Mouse (Mus musculus) splenic B cell, adult 2 months (primary cell): ENCODE measurements around the gene Map4.

Source experiments
- DNase-seq: peaks from one replicate; pipeline ENCODE4 v3.0.0-alpha.2; 2011; ENCODE audit warnings: low read depth, low spot score
- H3K27me3 ChIP-seq: 2 replicates; pipeline ENCODE4 v1.6.1; 2012; ENCODE audit warnings: mild to moderate bottlenecking, low read length, moderate library complexity, mixed read lengths; ENCODE audit not compliant: control insufficient read depth, poor library complexity, insufficient read depth, severe bottlenecking
- H3K36me3 ChIP-seq: 2 replicates; pipeline ENCODE4 v1.6.1; 2012; ENCODE audit warnings: mild to moderate bottlenecking, low read length, moderate library complexity, mixed read lengths; ENCODE audit not compliant: control insufficient read depth, poor library complexity, insufficient read depth, severe bottlenecking

The Map4 gene

DNA sequence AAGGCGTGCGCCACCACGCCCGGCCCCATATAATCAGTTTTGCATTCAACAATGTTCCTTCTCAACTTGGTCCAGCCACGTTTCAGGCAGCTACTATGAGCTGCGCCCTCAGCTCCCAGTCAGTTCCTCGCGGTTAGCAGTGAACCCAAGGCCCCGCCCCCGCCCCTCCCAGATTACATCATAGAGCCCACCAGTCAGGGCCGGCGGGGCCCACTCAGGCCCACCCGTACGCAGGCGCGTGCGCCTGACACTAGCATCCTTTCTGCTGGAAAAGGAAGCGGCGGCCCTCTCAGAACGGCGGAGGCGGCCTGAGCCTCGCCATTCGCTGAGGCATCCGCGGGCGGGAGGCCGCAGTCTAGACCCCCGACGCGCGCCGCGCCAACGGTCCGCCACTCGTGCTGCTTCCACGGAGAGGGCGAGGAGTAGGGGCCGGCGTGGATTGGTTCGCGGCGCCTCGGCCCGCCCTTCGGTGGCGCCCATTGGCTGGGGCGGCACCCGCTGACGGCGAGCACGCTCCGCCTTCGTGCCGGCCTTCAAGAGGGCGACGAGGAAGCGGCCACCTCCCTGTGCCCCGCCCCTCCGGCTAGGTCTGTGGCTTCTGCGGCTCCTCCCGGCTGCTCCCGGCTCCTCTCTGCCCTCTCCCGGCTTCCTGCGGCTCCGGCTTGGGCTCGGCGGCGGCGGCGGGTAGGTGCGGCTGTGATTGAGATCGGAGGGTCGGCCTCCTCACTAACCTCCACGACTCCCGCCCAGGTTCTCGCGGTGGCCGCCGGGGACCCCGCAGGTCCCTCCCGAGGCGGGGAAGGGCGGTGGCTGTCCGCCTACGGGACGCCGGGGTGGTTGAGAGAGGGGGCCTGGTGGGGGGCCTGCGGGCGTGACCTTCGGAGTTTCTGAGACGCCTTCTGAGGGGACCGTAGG lies at the start of gene Map4:
Gene Map4, plus strand, starts transcription at position 204 of the 915 bp plus-strand sequence.
- no peaks in the 10 kb centered on the region for H3K27me3 ChIP-seq
- peak; percentile 96 for DNase-seq
- no peaks in the 10 kb centered on the region for H3K36me3 ChIP-seq

GRCm38 (mm10) chr9:109886259-109886658 lies 45.0 kb upstream of the Map4 start:
- DNase-seq = no peak
- H3K36me3 ChIP-seq = peaks cover 24% of the 10 kb centered on the region

DNA sequence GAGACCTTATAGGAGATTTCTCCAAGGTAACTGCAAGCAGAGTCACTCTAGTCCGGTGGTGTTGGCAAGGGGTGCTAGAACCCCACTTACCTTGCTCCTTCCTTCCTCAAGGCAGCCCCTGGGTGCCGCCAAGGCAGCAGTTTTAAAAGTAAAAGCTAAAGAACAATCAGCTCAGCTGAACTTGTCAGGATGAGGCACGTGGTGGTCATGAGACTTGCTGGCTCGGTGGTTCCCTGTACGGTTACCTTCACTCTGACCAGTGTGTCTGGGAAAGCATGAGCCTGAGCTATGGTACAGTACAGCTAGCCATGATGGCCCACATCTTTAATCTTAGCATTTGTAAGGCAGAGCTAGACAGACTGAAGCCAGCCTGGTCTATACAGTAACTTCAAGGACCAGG lies 43.9 kb upstream of the Map4 start:
- no peaks in the 10 kb centered on the region; the same call in 1 of the 2 replicates for H3K27me3 ChIP-seq
- peaks cover 23% of the 10 kb centered on the region for H3K36me3 ChIP-seq
- no peak for DNase-seq

More at GRCm38 (mm10) chr9:109886259-109886658, 45.0 kb upstream of the Map4 start:
- H3K27me3 ChIP-seq = no peaks in the 10 kb centered on the region; the same call in 1 of the 2 replicates

- Histone ChIP-seq H3K36me3 (peaks cover 21% of the 10 kb centered on the region; the same call in 1 of the 2 replicates), H3K27me3 (no peaks in the 10 kb centered on the region; the same call in 1 of the 2 replicates)
- DNase-seq = no peak
Observed at GRCm38 (mm10) chr9:109891501-109891900, 39.8 kb upstream of the Map4 start.

DNA sequence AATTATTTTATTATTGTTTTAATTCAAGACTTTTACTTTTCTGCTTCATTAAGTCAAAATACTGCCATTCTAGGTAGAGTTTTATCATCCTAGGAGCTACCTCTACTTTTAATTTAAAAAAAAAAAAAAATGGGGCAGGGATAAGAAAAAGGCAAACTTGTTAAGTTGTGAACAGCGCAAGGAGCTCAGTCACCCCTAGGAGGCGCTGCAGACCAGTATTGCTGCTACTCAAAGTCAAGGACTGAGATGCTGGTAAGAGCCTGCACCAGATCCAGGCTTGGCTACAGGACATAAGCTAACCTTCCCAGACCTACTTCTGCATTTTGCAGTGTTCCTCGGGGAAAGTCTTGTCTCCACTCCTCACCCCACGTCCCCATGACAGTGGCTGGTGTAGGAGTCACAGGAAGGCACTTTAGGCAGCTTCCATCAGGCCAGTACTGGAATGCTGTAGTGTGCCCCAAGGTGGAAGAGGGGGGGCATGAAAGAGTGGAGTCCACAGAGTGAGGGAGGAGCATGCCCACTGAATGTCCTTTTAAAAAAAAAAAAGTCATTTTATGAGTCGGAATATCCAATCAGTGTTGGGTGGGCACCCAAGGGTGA lies 38.5 kb upstream of the Map4 start:
- peak; percentile 87 for DNase-seq
- H3K36me3 ChIP-seq = peaks cover 18% of the 10 kb centered on the region; the same call in 1 of the 2 replicates
- H3K27me3 ChIP-seq = no peaks in the 10 kb centered on the region

- Histone ChIP-seq H3K36me3 (peaks cover 12% of the 10 kb centered on the region; the same call in 1 of the 2 replicates), H3K27me3 (no peaks in the 10 kb centered on the region)
- DNase-seq = peak; percentile 66
Observed at GRCm38 (mm10) chr9:109894413-109895090, 36.7 kb upstream of the Map4 start.

DNA sequence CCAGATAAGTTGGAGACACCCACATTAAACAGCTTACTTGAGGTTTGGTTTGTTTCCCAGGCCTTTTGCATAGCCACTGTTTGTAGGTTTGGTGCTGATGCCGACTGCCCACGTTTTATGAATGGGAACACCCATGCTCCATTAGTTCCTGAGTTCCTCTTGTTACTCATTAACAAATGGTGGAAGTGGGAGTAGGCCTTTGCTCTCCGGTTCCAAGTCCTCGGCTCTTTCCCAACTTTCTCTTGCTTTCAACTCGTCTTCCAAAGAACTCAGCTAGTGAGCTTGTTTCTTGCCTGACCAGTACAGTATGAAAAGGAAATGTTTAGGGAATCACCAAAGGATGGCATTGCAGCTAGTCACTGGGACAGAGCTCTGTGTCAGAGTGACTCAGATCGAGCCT lies 35.7 kb upstream of the Map4 start:
- DNase-seq = no peak
- peaks cover 7% of the 10 kb centered on the region; the same call in 1 of the 2 replicates for H3K36me3 ChIP-seq
- H3K27me3 ChIP-seq = no peaks in the 10 kb centered on the region

GRCm38 (mm10) chr9:109896253-109897150 lies 34.8 kb upstream of the Map4 start:
- peaks cover 4% of the 10 kb centered on the region; the same call in 1 of the 2 replicates for H3K36me3 ChIP-seq
- no peak for DNase-seq

GRCm38 (mm10) chr9:109898027-109898426 lies 33.2 kb upstream of the Map4 start:
- Histone ChIP-seq H3K27me3 (no peaks in the 10 kb centered on the region), H3K36me3 (no peaks in the 10 kb centered on the region)
- DNase-seq = no peak

More at GRCm38 (mm10) chr9:109896253-109897150, 34.8 kb upstream of the Map4 start:
- H3K27me3 ChIP-seq = no peaks in the 10 kb centered on the region

GRCm38 (mm10) chr9:109899361-109899760 lies 31.9 kb upstream of the Map4 start:
- Histone ChIP-seq H3K27me3 (no peaks in the 10 kb centered on the region), H3K36me3 (no peaks in the 10 kb centered on the region)
- no peak for DNase-seq

- H3K36me3 ChIP-seq = no peaks in the 10 kb centered on the region
- DNase-seq = no peak
- H3K27me3 ChIP-seq = no peaks in the 10 kb centered on the region
Observed at GRCm38 (mm10) chr9:109899774-109900173, 31.5 kb upstream of the Map4 start.

GRCm38 (mm10) chr9:109900604-109901003 lies 30.7 kb upstream of the Map4 start:
- H3K36me3 ChIP-seq = no peaks in the 10 kb centered on the region
- no peaks in the 10 kb centered on the region for H3K27me3 ChIP-seq
- no peak for DNase-seq

GRCm38 (mm10) chr9:109902246-109902645 lies 29.0 kb upstream of the Map4 start:
- no peak for DNase-seq
- Histone ChIP-seq H3K36me3 (no peaks in the 10 kb centered on the region), H3K27me3 (no peaks in the 10 kb centered on the region)

- no peaks in the 10 kb centered on the region for H3K27me3 ChIP-seq
- no peaks in the 10 kb centered on the region for H3K36me3 ChIP-seq
- no peak for DNase-seq
Observed at GRCm38 (mm10) chr9:109902740-109903139, 28.5 kb upstream of the Map4 start.
